In genomic region chr10:63099521-63099920, GRCm38 (mm10) we compare ENCODE assay signal across 10 mouse cellular contexts. TPM values are rescaled to one million over a fixed set of nuclear protein-coding genes. Genes with fewer than 3 reads are reported as not detected.
DNase-seq lines count a peak whose midpoint lies in the region; ATAC-seq and TF ChIP-seq lines count a peak whose summit lies in the region.
"Had no signal": no experiment of that assay in that cellular context is flagged by ENCODE, and none has a peak within 500 bp of the region (broad histone marks: within the 10 kb centered on the region; RNA-seq: fewer than 3 reads in every experiment).

Gene Atoh7, plus strand, starts transcription at chr10:63099651.

- 4% methylated on average over 16 of the region's 16 CpGs for WGBS in heart, embryonic 14.5 days
- WGBS in forebrain, embryonic 14.5 days, result 6% methylated on average over 16 of the region's 16 CpGs
- 7% methylated on average over 16 of the region's 16 CpGs for WGBS in limb, embryonic 14.5 days

- H3K27me3 ChIP-seq in heart, embryonic 14.5 days (ENCODE audit: control insufficient read depth, insufficient read depth, low read length), result peaks cover 46% of the 10 kb centered on the region
- H3K27me3 ChIP-seq in forebrain, embryonic 14.5 days (replicated peaks; ENCODE audit: control insufficient read depth, insufficient read depth, low read length), result no peaks in the 10 kb centered on the region; the same call in 1 of the 2 replicates
- 0 out of 2 replicates have a peak, but pooled peaks cover 3% of the 10 kb centered on the region for H3K27me3 ChIP-seq in limb, embryonic 14.5 days (ENCODE audit: control insufficient read depth, insufficient read depth, low read length)

- H3K4me1 ChIP-seq in heart, embryonic 14.5 days (ENCODE audit: control insufficient read depth in 2 of 2, insufficient read depth in 2 of 2, low read length in 2 of 2), result peaks cover 5 to 6% of the 10 kb centered on the region in 2 experiments; a peak in 3 of 4 replicates
- H3K4me1 ChIP-seq in forebrain, embryonic 14.5 days (ENCODE audit: control insufficient read depth, insufficient read depth, low read length), result 0 out of 2 replicates have a peak, but pooled peaks cover 2% of the 10 kb centered on the region
- no peaks in the 10 kb centered on the region for H3K4me1 ChIP-seq in limb, embryonic 14.5 days (ENCODE audit: control insufficient read depth, insufficient read depth, low read length)

- H3K9me3 ChIP-seq in heart, embryonic 14.5 days (ENCODE audit: control insufficient read depth, low read length), result no peaks in the 10 kb centered on the region
- H3K9me3 ChIP-seq in forebrain, embryonic 14.5 days (replicated peaks; ENCODE audit: control insufficient read depth, low read length), result no peaks in the 10 kb centered on the region
- H3K9me3 ChIP-seq in limb, embryonic 14.5 days (ENCODE audit: control insufficient read depth, low read length), result no peaks in the 10 kb centered on the region
- H3K9me3 ChIP-seq: G1E had no signal

- intact Hi-C loops in heart, postnatal 36 days (cut with DNase I), result no loop called here

- no peak for ATAC-seq in heart, embryonic 14.5 days (ENCODE audit: insufficient number of reproducible peaks, insufficient read depth, low FRiP score, low read depth)
- ATAC-seq in forebrain, embryonic 14.5 days, result peak; percentile 49
- peak; percentile 30; the same call in 1 of the 2 replicates for ATAC-seq in limb, embryonic 14.5 days (ENCODE audit: low FRiP score, low read depth)
- ATAC-seq in megakaryocyte progenitor cell, adult 5-6 weeks (replicated peaks; ENCODE audit: poor library complexity), result no peak

- H3K27ac ChIP-seq in heart, embryonic 14.5 days (replicated peaks in 1 of 2; ENCODE audit: control insufficient read depth in 1 of 2, insufficient read depth in 1 of 2, low read depth in 2 of 2, low read length in 2 of 2), result no peak within 1 kb of the TSS
- no peak within 1 kb of the TSS for H3K27ac ChIP-seq in forebrain, embryonic 14.5 days (ENCODE audit: low read depth, low read length)
- no peak within 1 kb of the TSS for H3K27ac ChIP-seq in limb, embryonic 14.5 days (replicated peaks; ENCODE audit: low read depth, low read length)

- no peak for DNase-seq in heart, postnatal 36 days
- DNase-seq in brain, embryonic 14.5 days (ENCODE audit: low read depth), result peak; percentile 34
- DNase-seq in forebrain, embryonic 14.5 days (ENCODE audit: low spot score), result no peak
- DNase-seq in limb, embryonic 14.5 days (ENCODE audit: low spot score), result no peak
- peak; percentile 46 to 49 for DNase-seq in right cerebral cortex, postnatal 36 days (ENCODE audit: low spot score in 2 of 2)
- DNase-seq in adrenal gland, postnatal 25 days, result no peak

- H3K4me2 ChIP-seq in heart, embryonic 14.5 days (ENCODE audit: low read length), result peak within 1 kb of the TSS; percentile 98
- H3K4me2 ChIP-seq in forebrain, embryonic 14.5 days (ENCODE audit: low read length), result peak within 1 kb of the TSS; percentile 79
- H3K4me2 ChIP-seq in limb, embryonic 14.5 days (replicated peaks; ENCODE audit: low read depth, low read length, severe bottlenecking), result peak within 1 kb of the TSS; percentile 92

- no peak for TF ChIP-seq POLR2A in brain, embryonic 14.5 days (IDR thresholded peaks at IDR 0.05; ENCODE audit: borderline replicate concordance, extremely low read depth, insufficient read depth, insufficient read length, poor library complexity, severe bottlenecking)
- TF ChIP-seq POLR2A in limb, embryonic 14.5 days (IDR thresholded peaks at IDR 0.05; ENCODE audit: borderline replicate concordance, extremely low read depth, insufficient read depth, insufficient read length), result no peak

- peak within 1 kb of the TSS; percentile 72 for H3K9ac ChIP-seq in heart, embryonic 14.5 days (ENCODE audit: low read length)
- peak within 1 kb of the TSS; percentile 70 for H3K9ac ChIP-seq in forebrain, embryonic 14.5 days (ENCODE audit: low read length)
- peak within 1 kb of the TSS; percentile 60 for H3K9ac ChIP-seq in limb, embryonic 14.5 days (ENCODE audit: low read depth, low read length, severe bottlenecking)

- H3K36me3 ChIP-seq in heart, embryonic 14.5 days (ENCODE audit: control insufficient read depth, insufficient read depth, low read length), result no peaks in the 10 kb centered on the region
- H3K36me3 ChIP-seq in forebrain, embryonic 14.5 days (ENCODE audit: control insufficient read depth, insufficient read depth, low read length), result no peaks in the 10 kb centered on the region
- no peaks in the 10 kb centered on the region for H3K36me3 ChIP-seq in limb, embryonic 14.5 days (ENCODE audit: control insufficient read depth, insufficient read depth, low read length)
- H3K36me3 ChIP-seq: G1E had no signal

- H3K4me3 ChIP-seq in heart, embryonic 14.5 days (ENCODE audit: control insufficient read depth in 1 of 2, insufficient read depth in 1 of 2, low read depth in 1 of 2, low read length in 2 of 2), result peak within 1 kb of the TSS; percentile 48 to 58
- peak within 1 kb of the TSS; percentile 57 for H3K4me3 ChIP-seq in forebrain, embryonic 14.5 days (ENCODE audit: low read depth, low read length)
- H3K4me3 ChIP-seq in limb, embryonic 14.5 days (replicated peaks; ENCODE audit: low read length), result peak within 1 kb of the TSS; percentile 59

- TF ChIP-seq CTCF in brain, embryonic 14.5 days (IDR thresholded peaks at IDR 0.05; ENCODE audit: borderline replicate concordance, extremely low read depth, insufficient read depth, insufficient read length), result no peak

RNA-seq across cellular contexts. Expression of gene Atoh7, which starts in this region (rescaled TPM):
- polyA plus RNA-seq in heart, embryonic 14.5 days (2014; fragmentation: Nextera tagmentation; extraction: Ambion mirVana), result not detected in 2 replicates
- total RNA-seq in heart, postnatal 36 days (2021), result not detected
- polyA plus RNA-seq in brain, embryonic 14.5 days (2012; rRNA removed), result 0.54 and 3.1 TPM in 2 replicates
- 0.22 and 0.97 TPM in 2 replicates for polyA plus RNA-seq in forebrain, embryonic 14.5 days (2014; fragmentation: Nextera tagmentation; extraction: Ambion mirVana)
- polyA plus RNA-seq in limb, embryonic 14.5 days (2012; rRNA removed), result 0.08 TPM in 2 replicates
- polyA plus RNA-seq in limb, embryonic 14.5 days (2014; fragmentation: Nextera tagmentation; extraction: Ambion mirVana), result 0.17 and 0.57 TPM in 2 replicates
- total RNA-seq in megakaryocyte progenitor cell, adult 5-6 weeks (2015), result not detected in 2 replicates
- total RNA-seq in megakaryocyte progenitor cell, adult 5-6 weeks (2017), result not detected in 2 replicates
- not detected in 2 replicates for total RNA-seq in adrenal gland, postnatal 25 days (2021)
- total RNA-seq: G1E had no signal
- polyA plus RNA-seq: G1E; large intestine, adult 2 months had no signal

Comparison
In these comparisons a context has a peak if more than half of its experiments do, and no peak if none do; other contexts are left out.
1. Peak in ATAC-seq, H3K4me3 ChIP-seq, H3K9ac ChIP-seq and H3K4me2 ChIP-seq in forebrain, embryonic 14.5 days; RNA of the gene not detected or under 1 TPM.
2. Peak in ATAC-seq, H3K4me3 ChIP-seq, H3K9ac ChIP-seq and H3K4me2 ChIP-seq in limb, embryonic 14.5 days; RNA of the gene not detected or under 1 TPM.
3. DNase-seq: peak in brain, embryonic 14.5 days (single experiment) and right cerebral cortex, postnatal 36 days (2 of 2); none in heart, postnatal 36 days (0 of 2), forebrain, embryonic 14.5 days (single experiment), limb, embryonic 14.5 days (single experiment) and adrenal gland, postnatal 25 days (single experiment).
4. Peak in every context shown above with its lines, with median percentiles within 50 percentile points of each other: H3K4me2 ChIP-seq, H3K4me3 ChIP-seq and H3K9ac ChIP-seq.